Mouse (Mus musculus) frontal cortex, postnatal 36 days (tissue): ENCODE results near the gene Spi1.
"Not testable (repeated sequence)": the region's sequence is repeated elsewhere in the genome, so short reads cannot be mapped to it uniquely, and the experiment has no call there.

ENCODE experiments used
- DNase-seq, 2 experiments: peaks; one replicate each; pipeline ENCODE4 v3.0.0; 2022; ENCODE audit warnings: low spot score in 2 of 2

Spi1 gene

DNA sequence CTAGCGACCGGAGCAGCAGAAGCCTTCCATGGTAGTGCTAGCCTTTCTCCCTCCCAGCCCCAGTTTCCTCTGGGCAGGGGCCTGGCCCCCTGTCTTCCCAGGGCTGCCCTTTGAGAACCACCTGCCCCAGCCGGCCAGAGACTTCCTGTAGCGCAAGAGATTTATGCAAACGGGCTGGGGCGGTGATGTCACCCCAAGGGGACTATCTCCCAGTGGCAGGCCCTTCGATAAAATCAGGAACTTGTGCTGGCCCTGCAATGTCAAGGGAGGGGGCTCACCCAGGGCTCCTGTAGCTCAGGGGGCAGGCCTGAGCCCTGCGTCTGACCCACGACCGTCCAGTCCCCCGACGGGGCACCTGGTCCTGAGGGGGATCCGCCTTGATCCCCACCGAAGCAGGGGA is 14.3 kb downstream of the Spi1 start:
- DNase-seq = no peak

DNA sequence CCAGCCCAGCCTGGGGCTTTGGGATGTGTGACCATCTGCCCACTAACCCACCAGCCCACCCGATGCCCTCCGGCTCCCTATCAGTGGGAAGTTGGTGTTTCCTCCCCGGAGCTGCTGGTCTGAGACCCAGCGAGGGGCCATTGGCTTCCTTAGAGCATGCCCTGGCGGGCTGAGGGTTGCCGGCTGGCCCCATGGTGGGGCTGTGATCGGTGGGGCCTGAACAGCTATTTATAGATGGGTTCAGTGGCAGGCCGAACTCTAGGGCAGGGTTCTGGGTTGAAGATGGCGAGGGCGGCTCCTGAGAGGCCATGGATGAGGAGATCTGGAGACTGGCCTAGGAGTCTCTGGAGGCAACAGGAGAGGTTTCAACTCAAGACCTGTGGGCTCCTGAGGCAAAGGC is 14.8 kb downstream of the Spi1 start:
- DNase-seq = no peak

DNA sequence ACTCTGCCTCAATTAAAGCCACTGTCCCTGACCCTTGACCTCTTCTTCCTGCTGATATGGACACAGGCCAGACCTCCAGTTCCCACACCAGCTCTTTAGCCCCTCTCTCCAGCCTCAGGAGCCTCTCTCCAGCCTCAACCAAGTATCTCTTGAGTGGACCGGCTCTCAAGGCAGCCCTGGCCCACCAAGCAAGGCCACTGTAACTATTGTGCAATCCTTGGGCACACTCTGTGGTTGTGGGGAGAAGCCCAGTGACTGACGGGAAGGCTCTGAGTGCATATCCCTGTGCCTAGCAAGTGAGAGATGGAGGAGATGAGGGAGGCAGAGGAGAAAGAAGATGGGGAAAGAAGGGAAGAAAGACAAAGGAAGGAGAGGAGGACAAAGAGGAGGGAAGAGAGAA is 16.0 kb downstream of the Spi1 start:
- no peak for DNase-seq

DNA sequence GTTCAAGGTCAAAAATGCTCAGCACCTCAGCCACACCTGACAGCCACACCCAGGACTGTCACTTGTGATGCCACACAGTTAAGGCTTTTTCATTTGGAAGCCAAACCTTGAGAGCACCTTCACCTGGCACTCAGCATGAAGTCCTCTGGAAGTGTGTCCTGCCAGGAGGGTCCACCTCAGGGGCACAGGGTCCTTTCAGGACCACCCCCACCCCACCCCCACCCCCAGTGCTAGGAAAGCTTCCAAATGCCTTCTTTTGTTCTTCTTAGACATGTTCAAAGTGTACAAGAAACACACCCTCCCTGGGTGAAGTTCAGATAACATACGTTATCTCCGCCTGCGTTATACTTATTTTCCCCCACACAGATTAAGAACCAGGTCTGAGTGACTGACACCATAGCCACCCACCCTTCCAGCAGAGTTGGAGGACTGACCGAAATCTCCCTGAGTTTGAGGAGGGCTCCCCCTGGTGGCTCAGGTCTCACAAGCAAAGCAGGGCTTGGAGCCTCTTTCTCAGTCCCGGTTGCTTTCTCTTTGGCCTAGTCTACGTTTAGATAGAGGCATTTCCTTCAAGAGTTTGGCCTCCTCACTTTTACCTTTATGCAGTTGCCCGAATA is 19.0 kb downstream of the Spi1 start:
- peak; percentile 90 to 91 for DNase-seq

DNA sequence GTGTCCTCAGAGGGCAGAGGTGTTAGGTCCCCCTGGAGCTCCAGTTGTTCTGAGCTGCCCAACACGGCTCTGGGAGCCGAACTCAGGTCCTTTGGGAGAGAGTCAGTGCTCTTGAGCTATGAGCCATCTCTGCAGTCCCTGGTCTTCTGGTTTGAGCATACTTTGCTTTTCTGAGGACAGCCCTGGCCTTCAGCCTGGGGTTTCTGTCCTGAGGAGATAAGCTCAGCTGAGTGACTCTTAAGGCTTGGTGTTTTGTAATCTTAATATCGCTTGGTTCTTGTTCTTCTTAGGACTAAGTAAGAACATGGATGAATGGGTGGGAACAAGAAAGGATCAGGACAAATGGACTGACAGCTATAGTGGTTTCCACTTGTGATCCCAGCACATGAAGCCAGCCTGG is 26.0 kb downstream of the Spi1 start:
- no peak for DNase-seq

DNA sequence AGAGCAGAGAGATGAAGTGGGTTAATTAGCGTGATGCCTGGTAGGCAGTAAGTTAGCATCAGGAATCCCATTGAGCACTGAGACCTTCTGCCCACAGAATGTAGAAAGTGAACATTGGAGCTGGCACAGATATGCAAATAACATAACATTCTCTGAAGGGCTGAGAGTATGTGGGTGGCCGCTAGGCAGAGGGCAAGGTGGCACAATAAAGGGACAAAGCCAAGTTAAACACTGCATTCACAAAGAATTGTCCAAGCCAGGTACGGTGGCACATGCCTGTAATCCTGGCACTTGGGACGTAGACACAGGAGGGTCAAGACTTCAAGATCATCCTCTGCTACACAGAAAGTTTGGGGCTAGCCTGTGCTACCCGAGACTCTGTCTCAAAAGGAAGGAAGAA is 27.1 kb downstream of the Spi1 start:
- no peak for DNase-seq

DNA sequence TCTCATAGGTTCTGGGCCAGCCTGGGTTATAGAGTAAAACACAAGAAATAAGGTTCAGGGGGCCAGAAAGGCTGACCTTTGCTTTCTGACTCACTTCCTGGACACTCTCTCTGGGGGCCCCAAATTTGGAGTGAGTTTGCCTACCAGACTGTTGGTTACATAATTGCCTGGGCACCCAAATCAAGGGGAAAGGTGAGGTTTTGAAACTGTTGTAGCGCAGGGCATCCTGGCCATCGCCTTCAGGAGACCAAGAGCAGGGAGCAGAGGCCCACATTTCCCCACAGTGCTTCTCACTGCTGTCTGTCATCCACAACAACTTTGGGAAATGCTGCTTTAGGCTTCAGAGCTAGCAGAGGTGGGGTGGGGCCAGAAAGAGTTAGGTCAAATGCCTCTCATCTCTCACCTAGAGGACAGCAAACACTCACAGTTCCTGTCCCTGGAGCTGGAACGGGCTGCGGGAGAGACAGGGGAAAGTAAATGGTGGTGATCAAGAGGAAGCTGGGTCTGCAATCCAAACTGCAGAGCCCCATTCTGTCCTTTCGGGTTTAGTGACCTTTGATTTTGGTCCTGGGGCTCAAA is 27.7 kb downstream of the Spi1 start:
- no peak for DNase-seq

DNA sequence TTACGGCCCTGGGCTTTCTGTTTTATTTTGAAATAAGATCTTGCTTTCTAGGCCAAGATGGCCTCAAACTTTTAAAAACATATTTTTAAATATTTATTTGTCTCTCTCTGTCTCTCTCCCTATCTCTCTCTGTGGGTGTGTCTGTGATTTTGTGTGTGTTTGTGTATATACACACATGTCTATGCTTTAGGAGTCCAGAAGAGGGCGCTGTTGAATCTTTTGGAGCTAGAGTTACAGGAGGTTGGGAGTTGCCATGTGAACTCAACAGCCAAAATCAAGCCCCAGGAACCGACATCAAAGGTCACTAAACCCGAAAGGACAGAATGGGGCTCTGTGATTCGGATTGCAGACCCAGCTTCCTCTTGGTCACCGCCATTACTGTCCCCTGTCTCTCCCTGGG is 28.2 kb downstream of the Spi1 start:
- DNase-seq = no peak

DNA sequence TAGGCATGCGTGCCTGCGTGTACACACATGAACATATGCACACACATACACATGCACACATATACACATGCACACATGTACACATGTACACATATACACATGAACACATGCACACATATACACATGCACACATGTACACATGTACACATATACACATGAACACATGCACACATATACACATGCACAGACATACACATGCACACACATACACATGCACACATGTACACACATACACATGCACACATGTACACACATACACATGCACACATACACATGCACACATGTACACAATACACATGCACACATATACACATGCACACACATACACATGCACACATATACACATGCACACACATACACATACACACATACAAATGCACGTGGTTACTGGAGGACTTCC is 29.6 kb downstream of the Spi1 start:
- not testable (repeated sequence) for DNase-seq

DNA sequence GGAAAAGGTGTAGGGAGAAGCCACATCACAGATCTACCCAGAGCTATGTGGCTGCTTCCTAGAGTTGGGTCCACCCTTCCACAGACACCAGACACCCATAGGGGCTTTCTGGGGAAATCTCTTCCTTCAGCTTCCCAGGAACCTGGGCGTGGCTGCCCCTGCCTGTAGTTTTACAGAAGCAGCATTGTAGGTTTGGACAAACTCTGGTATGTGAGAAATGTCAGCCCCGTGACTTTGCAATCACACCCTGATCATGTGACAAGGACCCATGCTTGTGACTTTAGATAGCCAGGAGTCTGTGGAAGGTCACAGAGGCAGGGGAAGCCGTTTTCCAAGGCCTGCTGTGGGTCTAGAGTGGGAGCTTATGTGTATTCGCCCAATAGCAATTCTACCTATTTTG is 30.3 kb downstream of the Spi1 start:
- no peak for DNase-seq

DNA sequence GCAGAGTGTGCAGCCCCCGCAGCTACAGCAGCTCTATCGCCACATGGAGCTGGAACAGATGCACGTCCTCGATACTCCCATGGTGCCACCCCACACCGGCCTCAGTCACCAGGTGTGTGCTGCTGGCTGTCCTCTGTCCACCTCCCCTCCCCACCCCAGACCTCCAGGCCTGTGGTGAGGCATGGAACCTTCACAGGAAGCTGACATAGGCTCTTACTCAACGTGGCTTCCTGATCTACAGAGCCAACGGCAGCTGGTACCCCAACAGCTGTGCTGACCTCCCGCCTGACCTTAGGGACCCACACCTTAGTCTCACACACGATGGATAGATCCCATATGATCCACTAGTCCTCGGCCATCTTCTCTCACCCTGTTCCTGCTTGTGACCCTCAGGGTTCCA is 31.1 kb downstream of the Spi1 start:
- no peak for DNase-seq

DNA sequence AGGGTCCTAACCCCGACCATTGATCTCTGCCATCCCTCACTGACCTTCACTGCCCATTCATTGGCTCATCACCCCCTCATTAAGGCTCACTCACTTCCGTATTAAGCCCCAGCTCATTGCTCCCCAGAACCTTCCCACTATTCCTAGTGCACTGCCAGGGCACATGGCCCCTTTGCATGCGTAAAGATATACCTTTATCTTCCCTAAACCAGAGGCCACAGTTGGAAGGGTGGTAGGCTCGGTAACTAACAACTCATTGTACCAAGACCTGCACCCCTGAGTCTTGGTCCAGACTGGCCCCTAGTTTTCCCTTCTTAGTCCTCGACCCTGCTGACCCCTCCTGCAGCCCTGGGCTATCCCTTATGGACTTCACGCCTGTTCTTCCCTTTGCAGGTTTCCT is 31.7 kb downstream of the Spi1 start:
- no peak for DNase-seq

DNA sequence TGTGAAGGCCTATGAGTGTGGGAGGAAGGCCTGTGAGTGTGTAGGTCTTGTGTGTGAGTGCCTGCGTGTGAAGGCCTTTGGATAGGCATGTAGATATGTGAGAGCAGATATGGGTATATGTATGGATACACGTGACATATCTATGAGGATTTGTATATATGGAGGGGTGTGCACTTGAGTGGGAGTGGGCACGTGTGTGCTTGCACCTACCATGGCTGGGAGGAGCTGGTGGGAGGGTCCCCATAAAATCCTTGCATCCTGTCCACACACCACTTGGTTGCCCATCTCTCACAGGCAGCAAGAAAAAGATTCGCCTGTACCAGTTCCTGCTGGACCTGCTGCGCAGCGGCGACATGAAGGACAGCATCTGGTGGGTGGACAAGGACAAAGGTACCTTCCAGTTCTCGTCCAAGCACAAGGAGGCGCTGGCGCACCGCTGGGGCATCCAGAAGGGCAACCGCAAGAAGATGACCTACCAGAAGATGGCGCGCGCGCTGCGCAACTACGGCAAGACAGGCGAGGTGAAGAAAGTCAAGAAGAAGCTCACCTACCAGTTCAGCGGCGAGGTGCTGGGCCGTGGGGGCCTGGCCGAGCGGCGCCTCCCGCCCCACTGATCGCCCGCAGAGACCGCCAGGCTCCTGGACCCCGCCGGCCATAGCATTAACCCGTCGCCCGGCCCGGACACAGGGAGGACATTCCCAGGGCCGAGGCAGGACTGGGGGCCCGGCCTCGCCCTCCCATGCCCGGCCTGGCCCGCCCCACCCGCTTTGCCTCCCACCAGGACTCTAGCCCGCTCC is 32.8 kb downstream of the Spi1 start:
- peak; percentile 95 to 96 for DNase-seq

DNA sequence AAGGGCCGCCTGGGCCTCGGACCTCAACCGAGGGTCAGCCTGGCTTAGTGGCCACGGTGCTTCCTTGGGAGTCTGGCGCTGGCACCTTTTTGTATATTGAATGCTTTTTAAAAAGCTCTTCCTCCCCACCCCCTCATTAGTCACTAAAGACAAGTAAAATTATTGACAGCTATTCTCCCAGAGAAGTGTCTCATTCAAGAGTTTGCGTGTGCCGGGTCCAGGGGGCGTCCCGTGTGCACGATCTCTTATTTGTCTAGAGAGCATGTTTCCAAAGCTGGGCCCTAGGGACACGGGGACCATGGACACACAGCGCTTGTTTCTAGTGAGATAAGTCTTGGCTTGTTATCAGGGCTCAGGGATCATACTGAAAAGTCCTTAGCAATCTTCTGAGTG is 33.4 kb downstream of the Spi1 start:
- no peak for DNase-seq

DNA sequence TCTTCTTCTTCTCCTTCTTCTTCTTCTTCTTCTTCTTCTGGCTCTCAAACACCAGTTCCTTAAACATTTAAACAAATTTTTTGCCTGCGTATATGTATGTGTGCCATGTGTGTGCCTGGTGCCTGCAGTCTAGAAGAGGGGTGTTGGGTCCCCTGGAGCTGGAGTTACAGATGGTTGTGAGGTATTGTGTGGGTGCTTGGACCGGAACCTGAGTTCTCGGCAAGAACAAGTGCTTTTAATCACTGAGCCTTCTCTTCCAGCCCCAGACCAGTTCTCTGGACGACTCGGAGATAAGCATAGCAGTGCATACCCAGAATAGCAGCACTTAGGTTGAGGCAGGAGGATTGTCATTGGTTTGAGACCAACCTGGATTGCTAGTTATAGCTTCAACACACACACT is 34.7 kb downstream of the Spi1 start:
- DNase-seq = no peak

DNA sequence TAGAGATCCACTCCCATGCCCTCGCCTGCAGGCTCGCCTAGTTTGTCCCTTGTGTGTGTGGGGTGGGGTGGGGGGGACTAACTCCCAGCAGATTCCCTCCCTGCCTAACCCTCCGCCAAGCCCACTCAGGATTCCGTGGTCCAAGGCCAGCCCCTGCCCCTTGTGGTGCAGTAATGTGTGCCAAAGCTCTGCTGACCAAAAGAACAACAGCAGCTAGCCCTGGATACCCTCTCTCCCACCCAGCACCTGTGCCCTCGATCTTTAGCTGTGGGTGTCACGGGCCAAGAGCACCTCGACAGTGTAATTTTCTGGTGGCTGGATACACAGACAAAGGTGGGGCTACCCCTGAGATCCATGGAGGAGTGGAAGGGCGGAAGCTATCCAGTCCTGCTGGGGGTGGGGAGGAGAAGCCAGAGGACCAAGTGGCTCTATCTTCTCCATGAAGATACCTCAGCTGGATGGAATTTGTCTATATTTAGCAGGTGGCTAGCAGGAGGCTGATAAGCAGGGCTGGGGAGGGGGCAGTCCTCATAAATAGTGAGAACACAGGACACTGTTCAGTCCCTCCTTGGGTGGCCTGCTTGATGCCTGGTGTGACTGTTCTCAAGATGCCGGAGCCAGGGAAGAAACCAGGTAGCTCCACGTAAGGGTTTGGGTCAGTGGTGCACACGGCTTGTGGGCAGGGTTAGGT is 35.5 kb downstream of the Spi1 start, which contains the start of gene Mybpc3:
Gene Mybpc3, plus strand, starts transcription at position 560 of the 691 bp plus-strand sequence.
- no peak for DNase-seq

DNA sequence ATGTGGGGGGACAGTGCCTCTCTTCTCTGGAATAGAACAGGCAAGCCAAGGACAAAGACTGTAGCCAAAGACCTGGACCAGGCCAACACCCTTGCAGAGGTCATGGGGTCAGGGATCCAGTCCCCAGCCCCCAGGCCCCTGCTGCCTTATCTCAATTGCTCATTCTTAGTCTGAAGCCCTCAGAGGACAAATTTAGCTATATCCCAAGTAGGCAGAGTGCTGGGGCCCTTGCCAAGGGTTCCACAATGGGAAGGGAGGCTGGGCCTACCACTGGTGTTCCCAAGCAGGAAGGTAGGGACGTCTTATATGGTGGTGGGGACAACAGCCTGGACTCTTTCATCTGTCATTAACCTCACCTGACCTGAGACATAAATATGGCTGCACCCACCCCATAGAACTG is 36.5 kb downstream of the Spi1 start:
- DNase-seq = no peak

DNA sequence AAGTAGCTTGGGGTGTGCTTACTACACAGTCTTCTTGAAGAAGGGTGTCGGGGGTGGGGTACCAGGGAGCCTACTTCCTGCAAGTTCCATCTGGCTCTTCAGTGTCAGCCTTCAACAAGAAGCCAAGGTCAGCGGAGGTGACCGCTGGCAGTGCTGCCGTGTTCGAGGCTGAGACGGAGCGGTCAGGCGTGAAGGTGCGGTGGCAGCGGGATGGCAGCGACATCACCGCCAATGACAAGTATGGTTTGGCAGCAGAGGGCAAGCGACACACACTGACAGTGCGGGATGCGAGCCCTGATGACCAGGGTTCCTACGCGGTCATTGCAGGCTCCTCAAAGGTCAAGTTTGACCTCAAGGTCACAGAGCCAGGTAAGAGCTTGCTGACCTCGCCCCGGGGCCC is 36.9 kb downstream of the Spi1 start:
- no peak for DNase-seq

DNA sequence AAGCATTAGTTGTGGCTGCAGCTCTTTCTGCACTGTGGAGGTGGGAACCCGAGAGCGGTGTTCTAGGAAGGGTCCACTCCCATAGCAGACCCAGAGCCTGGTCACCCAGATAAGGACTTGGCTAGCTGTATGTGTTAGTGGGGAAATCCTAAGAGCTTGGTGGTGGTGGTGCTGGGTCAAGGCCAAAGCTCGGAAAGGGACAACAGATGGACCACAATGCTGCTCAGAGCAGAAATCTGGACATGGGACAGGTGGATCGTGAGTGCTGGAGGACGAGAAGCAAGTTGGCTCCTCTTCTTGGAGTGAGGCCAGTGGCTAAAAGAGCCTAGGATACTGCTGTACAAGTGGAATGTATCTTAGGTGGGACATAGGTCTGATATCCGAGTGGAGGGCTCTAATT is 37.4 kb downstream of the Spi1 start:
- DNase-seq = no peak

DNA sequence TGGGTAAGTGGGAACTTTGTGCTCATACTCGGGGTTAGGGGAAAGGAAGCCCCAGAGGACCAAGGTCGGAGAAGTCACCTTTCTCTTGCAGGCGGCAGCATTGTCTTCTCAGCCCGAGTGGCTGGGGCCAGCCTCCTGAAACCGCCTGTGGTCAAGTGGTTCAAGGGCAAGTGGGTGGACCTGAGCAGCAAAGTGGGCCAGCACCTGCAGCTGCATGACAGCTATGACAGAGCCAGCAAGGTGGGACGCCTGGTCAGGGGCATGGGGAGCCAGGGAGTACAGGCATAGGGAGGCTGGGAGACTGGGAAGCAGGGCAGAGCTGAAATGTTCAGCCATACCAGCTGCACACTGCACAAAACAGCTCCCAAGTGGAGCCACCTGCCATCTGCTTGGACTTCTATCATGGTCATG is 38.1 kb downstream of the Spi1 start:
- no peak for DNase-seq

DNA sequence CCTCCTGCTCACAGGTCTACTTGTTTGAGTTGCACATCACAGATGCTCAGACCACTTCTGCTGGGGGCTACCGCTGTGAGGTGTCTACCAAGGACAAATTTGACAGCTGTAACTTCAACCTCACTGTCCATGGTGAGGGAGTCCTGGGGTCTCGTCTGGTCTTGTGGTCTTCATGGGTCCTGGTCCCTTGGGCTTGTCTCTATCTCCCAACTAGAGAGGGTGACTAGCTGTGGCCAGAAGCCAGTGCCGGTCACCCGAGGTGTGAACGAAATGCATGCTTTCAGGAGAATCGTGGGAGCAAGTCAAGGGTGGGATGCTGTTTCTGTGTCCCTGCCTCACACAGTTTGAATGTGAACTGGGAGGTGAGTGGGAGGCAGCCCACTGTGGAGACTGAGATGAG is 38.8 kb downstream of the Spi1 start:
- no peak for DNase-seq

DNA sequence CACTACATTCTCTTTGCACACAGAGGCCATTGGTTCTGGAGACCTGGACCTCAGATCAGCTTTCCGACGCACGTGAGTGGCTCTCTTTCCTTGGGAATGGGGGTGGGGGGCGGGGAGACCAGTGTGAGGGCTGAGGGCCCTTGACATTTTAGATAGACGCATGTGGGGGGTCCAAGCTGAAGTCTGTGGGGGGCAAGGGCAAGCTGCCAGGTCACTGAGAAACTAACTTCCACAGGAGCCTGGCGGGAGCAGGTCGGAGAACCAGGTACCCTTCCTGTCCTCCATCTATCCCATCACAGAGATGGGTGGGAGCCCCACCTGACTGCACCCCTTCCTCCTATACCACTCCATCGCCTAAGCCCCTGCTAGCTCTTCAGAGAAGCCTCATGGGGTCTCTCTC is 39.3 kb downstream of the Spi1 start:
- no peak for DNase-seq

DNA sequence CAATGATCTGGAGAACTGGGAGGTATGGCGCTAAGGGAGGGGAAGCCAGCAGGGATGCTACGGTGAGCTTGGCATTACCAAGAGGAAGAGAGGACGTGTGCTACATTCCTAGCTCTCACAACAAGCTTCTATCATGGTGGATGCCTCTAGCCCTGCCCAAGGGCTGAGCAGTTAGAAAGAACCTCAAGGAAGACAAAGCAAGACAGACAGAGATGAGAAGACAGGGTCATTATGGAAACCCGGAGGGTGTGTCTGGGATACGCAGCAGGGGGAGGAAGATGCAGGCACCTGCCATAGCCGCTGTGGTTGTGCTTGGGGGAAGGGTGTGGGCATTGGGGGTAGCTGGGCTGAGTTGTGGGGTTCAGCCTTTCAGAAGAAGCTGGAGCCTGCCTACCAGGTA is 41.3 kb downstream of the Spi1 start:
- DNase-seq = no peak
